Mouse (Mus musculus): Measurements from ENCODE around the gene Gpr1. TPM values are rescaled to one million over a fixed set of nuclear protein-coding genes. Genes with fewer than 3 reads are reported as not detected.

Gpr1 gene
- total RNA-seq (2021) = under 1 TPM; 0.38 to 0.52 TPM

GRCm38 (mm10) chr1:63214271-63214558 lies at the start of gene Gpr1:
Gene Gpr1, minus strand, starts transcription at chr1:63214543.
- no peak for DNase-seq (ENCODE audit: extremely low spot score in 1 of 2, low spot score in 1 of 2)

DNA sequence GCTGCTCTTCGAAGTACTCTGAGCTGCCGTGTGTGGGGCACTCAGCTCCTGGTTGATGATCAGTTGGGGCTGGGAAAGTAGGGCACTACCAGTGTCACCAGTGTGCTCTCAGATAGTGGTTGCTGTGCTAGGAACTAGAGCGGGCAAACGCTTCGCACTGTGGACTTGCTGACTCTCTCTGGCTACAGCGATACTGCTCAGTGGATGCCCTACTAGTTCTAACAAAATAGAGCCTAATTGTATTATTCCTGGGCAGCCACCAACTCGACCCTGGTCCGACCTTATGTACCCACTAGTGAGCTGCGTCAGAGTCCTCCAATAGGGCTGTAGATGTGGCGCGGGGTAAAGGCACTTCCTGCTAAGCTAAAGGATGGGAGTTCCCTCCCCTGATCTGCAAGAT lies 49.3 kb upstream of the Gpr1 start:
- no peak for DNase-seq (ENCODE audit: extremely low spot score in 1 of 2, low spot score in 1 of 2)

GRCm38 (mm10) chr1:63261041-63261590 lies 46.8 kb upstream of the Gpr1 start:
- DNase-seq (ENCODE audit: extremely low spot score in 1 of 2, low spot score in 1 of 2) = no peak

DNA sequence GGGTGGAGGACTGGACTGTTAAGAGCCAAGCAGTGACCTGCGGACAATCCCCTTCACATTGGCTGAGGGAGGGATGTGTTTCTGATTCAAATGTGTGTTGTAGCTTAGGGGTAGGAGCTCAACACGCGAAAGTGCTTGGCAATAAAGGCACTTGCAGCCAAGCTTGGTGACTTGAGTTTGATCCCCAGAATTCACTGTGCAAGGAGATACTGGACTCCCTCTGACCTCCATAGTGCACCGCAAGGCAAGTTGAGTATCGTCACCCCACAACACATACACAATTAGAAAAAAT lies 46.3 kb upstream of the Gpr1 start:
- DNase-seq (ENCODE audit: extremely low spot score in 1 of 2, low spot score in 1 of 2) = no peak

DNA sequence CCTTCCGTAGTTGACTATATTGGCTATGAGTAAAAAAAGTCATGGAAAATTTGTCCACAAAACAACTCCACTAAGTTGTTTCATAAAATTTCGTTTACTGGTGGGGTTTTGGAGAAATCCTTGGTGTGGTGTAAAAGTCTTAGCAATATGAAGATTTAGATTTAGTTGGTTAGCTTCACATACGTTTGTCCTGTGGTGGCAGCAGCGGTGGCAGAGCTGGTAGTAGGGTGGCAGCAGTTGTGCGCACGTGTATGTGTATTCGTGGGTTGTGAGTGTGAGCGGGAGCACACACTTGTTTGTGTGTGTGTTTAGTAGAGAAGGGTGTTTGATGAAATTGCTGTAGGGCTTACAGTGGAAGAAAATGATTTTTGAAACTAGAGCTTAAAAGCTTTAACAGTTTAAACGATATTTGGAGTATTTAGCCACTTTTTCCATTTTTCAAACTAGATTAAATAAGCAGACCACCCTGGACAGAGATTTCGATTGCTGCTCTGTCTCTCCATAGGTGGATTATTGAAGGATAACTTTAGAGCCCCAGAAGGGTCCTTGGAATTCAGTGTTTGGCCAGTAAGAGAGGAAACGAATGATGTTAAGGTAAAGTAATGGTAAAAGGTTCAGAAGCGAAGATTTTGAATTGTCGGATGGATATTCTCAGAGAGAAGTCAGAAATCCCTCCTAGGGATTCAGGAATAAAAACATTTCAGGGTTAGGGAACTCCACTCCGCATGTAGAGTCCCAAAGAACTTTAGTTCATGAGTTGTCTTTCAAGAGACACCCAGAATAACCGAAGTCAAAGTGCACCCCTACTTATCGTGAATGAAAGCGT lies 45.8 kb upstream of the Gpr1 start:
- no peak for DNase-seq (ENCODE audit: extremely low spot score in 1 of 2, low spot score in 1 of 2)

DNA sequence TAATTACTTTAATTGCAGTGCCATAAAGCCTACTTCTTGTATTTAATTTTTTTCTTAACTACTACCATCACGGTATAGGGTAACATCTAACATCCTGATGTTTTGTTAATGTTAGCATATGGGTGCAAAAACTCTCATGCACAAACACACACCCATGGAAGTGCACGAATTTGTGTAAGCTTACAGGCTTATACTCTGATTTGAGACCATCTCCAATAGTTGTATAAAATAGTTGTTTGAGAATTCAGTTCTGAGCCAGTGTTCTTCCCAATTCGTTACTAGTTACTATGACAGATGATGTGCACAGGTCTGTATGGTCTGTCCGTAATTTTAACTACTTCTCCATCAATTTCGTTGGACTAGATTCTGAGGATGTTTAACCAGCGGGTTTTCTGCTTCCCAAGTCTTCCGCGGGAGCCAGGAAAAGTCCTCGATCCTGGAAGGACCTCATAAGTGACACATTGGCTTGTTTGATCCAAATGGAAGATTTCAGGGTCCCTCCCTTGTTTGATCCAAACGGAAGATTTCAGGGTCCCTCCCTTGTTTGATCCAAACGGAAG lies 45.0 kb upstream of the Gpr1 start:
- no peak for DNase-seq (ENCODE audit: extremely low spot score in 1 of 2, low spot score in 1 of 2)

GRCm38 (mm10) chr1:63258501-63258900 lies 44.2 kb upstream of the Gpr1 start:
- no peak for DNase-seq (ENCODE audit: extremely low spot score in 1 of 2, low spot score in 1 of 2)

DNA sequence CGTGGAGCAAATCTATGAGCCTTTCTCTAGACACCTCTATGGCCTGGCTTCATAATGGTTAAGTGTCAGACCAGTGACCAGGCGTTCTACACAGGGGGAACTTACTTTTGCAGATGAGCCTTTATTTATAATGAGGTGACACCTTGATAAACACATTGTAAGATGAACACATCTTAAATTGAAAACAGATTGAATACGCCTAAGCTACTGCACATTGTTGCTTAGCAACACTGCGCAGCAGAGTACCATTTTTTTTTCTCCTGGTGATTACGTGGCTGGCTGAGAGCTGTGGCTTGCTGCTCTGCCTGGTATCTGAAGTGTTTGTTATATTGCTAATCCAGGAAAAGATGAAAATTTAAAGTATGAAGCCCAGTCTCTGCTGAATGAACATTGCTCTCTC lies 41.7 kb upstream of the Gpr1 start:
- DNase-seq (ENCODE audit: extremely low spot score in 1 of 2, low spot score in 1 of 2) = no peak

DNA sequence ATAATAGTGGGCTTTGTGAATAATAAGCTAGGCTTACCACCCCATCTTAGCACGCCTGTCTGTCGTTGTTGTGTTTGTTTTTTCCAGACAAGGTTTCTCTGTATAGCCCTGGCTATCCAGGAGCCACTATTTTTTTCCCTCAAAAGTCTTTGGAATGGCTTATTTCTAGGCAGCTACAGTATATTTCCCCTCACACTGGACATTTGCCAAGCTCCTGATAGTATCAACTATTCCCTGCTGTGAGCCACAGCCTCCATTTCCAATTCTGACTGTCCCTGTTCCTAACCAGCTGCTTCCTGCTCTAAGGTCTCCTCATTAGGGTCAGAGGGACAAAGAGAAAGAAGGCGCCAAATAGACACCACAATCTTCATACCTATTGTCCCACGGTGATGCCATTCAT lies 40.8 kb upstream of the Gpr1 start:
- no peak for DNase-seq (ENCODE audit: extremely low spot score in 1 of 2, low spot score in 1 of 2)

DNA sequence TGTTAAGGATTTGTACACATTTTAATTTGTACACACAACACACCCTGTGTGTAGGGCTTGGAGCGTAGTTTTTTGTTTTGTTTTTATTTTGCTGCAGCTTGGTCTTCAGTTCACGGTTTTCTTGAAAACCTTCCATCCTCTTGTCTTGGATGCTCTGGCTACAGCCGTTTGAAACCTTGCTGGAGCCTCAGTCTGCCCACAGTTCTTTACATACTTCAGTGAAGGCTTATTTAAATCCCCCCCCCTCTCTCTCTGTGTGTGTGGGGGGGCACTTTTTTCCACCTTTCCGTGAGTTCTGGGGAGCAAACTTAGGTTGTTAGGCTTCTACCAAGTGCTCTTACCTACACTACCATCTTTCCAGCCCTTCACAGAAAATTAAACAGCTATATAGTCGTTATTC lies 38.9 kb upstream of the Gpr1 start:
- no peak for DNase-seq (ENCODE audit: extremely low spot score in 1 of 2, low spot score in 1 of 2)

- DNase-seq (ENCODE audit: extremely low spot score in 1 of 2, low spot score in 1 of 2) = no peak
Measured at GRCm38 (mm10) chr1:63252351-63253209, 38.2 kb upstream of the Gpr1 start.

GRCm38 (mm10) chr1:63249261-63249660 lies 34.9 kb upstream of the Gpr1 start:
- DNase-seq (ENCODE audit: extremely low spot score in 1 of 2, low spot score in 1 of 2) = no peak

- DNase-seq (ENCODE audit: extremely low spot score in 1 of 2, low spot score in 1 of 2) = no peak
Measured at GRCm38 (mm10) chr1:63248360-63248851, 34.1 kb upstream of the Gpr1 start.

- no peak for DNase-seq (ENCODE audit: extremely low spot score in 1 of 2, low spot score in 1 of 2)
Measured at GRCm38 (mm10) chr1:63247831-63248359, 33.6 kb upstream of the Gpr1 start.

- DNase-seq (ENCODE audit: extremely low spot score in 1 of 2, low spot score in 1 of 2) = no peak
Measured at GRCm38 (mm10) chr1:63246862-63247521, 32.6 kb upstream of the Gpr1 start.

DNA sequence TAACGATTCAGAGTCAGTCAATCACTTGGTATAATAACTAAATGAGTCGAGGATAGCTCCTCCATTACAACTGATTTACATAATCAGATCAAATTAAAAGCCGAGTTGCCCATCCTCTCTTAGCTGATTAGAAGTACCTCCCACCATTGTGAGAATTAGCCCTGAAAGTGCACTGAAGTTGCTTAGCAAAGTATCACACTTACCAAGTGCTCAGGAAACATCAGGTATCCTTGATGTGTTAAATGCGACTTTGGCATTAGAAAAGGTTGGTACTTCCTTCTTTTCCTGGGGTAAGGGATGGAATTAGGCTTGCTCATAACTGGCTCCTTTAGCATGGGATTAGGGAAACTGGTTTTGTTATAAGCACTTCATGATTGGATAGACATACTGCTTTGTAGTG lies 29.5 kb upstream of the Gpr1 start:
- DNase-seq (ENCODE audit: extremely low spot score in 1 of 2, low spot score in 1 of 2) = no peak

GRCm38 (mm10) chr1:63239751-63240150 lies 25.4 kb upstream of the Gpr1 start:
- no peak for DNase-seq (ENCODE audit: extremely low spot score in 1 of 2, low spot score in 1 of 2)

GRCm38 (mm10) chr1:63239305-63239704 lies 25.0 kb upstream of the Gpr1 start:
- no peak for DNase-seq (ENCODE audit: extremely low spot score in 1 of 2, low spot score in 1 of 2)

DNA sequence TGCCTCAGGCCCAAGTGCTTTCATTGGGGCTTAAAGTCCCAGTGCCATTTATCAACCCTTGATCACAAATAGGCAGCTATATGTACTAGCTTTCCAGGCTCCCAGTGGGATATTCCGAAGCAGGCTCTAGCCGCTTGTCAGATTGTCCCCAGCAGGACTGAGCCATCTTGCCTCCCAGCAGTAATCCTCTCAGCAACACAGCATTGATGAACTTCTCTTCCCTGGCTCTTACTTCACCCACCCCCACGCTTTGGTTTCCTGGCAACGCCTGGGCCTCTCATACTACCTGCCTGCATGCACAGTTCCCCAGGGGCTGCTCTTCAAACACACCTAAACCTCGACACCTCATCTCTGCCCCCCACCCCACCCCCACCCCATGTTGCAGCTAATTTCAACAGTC lies 23.0 kb upstream of the Gpr1 start:
- DNase-seq (ENCODE audit: extremely low spot score in 1 of 2, low spot score in 1 of 2) = no peak

DNA sequence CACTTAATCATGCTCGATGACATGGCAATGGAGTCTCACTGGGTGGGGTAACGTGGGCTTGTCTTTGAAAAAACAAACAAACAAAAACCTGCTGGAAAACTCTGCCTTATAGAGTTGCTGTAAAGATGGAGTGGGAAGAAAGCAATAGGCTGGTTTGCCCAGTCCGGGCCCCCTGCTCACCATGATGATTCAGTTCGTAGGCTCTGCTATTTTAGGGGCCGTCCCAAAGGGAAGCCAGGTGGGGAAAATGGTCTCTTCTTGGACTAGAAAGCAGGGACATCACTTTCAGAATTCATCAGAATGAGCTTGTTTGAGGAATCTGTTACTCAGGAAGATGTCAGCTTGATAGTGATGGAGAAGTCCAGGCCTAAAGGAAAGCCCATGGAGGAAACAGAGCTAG lies 12.9 kb upstream of the Gpr1 start:
- DNase-seq (ENCODE audit: extremely low spot score in 1 of 2, low spot score in 1 of 2) = no peak

- DNase-seq (ENCODE audit: extremely low spot score in 1 of 2, low spot score in 1 of 2) = no peak
Measured at GRCm38 (mm10) chr1:63225890-63226289, 11.5 kb upstream of the Gpr1 start.

All from layer of hippocampus, postnatal 25 days (tissue).